Mouse (Mus musculus): ENCODE data around the gene Panx2.
A peak's percentile ranks its signal among the peaks of the same experiment; 100 is the strongest.

DNA sequence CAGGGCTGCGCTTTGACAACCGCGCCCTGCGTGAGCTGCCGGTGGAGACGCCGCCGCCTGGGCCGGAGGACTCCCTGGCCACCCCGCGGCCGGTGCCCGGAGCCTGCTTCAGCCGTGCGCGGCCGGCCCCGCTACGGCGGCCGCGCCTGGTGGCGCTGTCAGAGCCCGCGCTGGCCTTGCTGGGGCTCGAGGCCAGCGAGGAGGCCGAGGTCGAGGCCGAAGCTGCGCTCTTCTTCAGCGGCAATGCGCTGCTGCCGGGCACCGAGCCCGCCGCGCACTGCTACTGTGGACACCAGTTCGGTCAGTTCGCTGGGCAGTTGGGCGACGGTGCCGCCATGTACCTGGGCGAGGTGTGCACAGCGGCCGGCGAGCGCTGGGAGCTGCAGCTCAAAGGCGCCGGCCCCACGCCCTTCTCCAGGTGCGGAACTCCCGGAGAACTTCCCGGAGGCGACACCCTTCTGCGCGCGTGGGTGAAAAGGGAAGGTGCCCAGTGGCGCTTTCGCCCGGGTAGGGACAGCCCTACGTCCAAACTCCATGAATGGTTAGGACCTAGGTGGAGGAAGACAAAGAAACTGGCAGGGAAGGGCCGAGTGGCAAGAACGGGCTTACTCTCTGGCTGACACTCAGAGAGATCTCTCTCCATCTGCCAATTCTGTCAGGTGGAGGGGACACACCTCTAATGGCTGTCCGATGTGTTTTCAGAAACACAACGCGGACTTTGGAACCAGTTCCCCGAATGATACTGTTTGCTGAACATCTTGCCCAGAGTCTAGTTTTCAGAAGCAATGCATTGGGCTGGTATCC, 29.9 kb downstream of the Panx2 start:
- TF ChIP-seq REST (IDR thresholded peaks at IDR 0.05; ENCODE audit: insufficient read depth, insufficient read length) (no peak), TCF12 (IDR thresholded peaks at IDR 0.05; ENCODE audit: insufficient read depth, poor library complexity, severe bottlenecking) (no peak), POLR2A (IDR thresholded peaks at IDR 0.05; ENCODE audit: insufficient read length, low read depth) (no peak), MYOG (IDR thresholded peaks at IDR 0.05; ENCODE audit: control insufficient read depth in 1 of 3, insufficient read depth in 1 of 3, insufficient read length in 2 of 3, low read depth in 2 of 3) (no peak), USF1 (IDR thresholded peaks at IDR 0.05; ENCODE audit: low read depth) (no peak), POLR2AphosphoS2 (IDR thresholded peaks at IDR 0.05; ENCODE audit: insufficient read length, low read depth) (peak; percentile 35), SRF (IDR thresholded peaks at IDR 0.05; ENCODE audit: control insufficient read depth, insufficient read length, low read depth) (no peak)
